Mouse (Mus musculus) embryonic fibroblast, embryonic 13.5 days (primary cell): ENCODE results near the gene Pdia5. TPM values are rescaled to one million over a fixed set of nuclear protein-coding genes. Genes with fewer than 3 reads are reported as not detected.
A peak's percentile ranks its signal among the peaks of the same experiment; 100 is the strongest.

Experiments
- H3K27ac ChIP-seq: 2 replicates; pipeline ENCODE4 v1.5.1; 2012; ENCODE audit warnings: low read length, control low read depth, inconsistent platforms; ENCODE audit not compliant: insufficient read depth
- H3K4me1 ChIP-seq: 2 replicates; pipeline ENCODE4 v1.6.1; 2011; ENCODE audit warnings: low read length; ENCODE audit not compliant: control insufficient read depth, insufficient read depth
- H3K4me3 ChIP-seq: 2 replicates; pipeline ENCODE4 v1.5.1; 2011; ENCODE audit warnings: mild to moderate bottlenecking, control low read depth, low read length; ENCODE audit not compliant: insufficient read depth
- CTCF ChIP-seq: IDR thresholded peaks from 2 replicates; pipeline ENCODE4 v1.5.1; 2011; ENCODE audit warnings: mild to moderate bottlenecking, control low read depth, low read length, moderate library complexity, borderline replicate concordance; ENCODE audit not compliant: insufficient read depth
- POLR2A ChIP-seq: IDR thresholded peaks from 2 replicates; pipeline ENCODE4 v1.6.1; 2011; ENCODE audit warnings: low read depth, mild to moderate bottlenecking, control low read depth, low read length, moderate library complexity
- polyA plus RNA-seq: library from polyadenylated mRNA; stranded (reverse); fragments of >200 nt; gene quantifications from 2 replicates; pipeline ENCODE4 v1.2.4, GENCODE M21; 2011; ENCODE audit warnings: low read depth; ENCODE audit not compliant: missing spikeins, insufficient read length

Gene Pdia5
- polyA plus RNA-seq, 1 experiment, result 96.7 TPM

DNA sequence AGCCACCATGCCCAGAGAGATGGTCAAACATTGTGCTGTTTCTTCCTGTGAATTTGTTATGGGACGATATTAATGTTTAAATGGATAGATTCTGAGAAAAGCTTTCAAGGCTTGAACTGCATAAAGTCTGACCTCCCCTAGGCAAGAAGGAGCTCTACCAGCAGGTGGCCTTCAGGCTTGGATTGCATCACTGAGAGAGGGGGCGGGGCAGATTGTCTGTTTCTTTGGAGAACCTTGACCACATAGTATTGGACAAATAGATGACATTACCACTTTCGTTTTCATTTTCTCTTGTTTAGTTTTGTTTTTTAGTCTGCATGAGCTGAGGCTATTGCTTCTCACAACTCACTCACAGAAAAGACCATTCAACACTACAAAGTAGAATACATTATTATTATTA is 111.3 kb downstream of the Pdia5 start:
- no peak overlapping the region for H3K4me3 ChIP-seq
- no peak for TF ChIP-seq CTCF
- no peak for TF ChIP-seq POLR2A
- H3K27ac ChIP-seq, result no peak overlapping the region
- H3K4me1 ChIP-seq, result no peaks in the 10 kb centered on the region

DNA sequence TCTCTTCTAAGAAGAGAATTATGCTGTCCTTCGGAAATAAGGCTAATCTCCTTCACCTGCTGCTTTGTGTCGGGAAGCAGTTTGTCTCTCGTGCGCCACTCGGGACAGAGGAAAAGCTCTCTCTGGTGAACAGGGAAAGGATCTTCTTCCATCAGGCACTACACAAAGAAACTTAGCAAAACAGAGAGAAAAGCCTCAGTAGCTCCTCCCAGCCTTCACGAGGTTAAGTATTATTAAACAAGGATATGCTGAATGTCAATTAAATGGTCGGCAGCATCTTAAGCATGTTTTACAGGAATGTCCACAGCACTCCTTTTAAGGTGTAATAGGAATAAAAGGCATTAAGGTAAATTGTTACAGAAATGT is 126.6 kb downstream of the Pdia5 start:
- TF ChIP-seq CTCF (no peak), POLR2A (no peak)
- H3K4me3 ChIP-seq, result peak overlapping the region; percentile 42
- peaks cover 3% of the 10 kb centered on the region; the same call in 1 of the 2 replicates for H3K4me1 ChIP-seq
- no peak overlapping the region for H3K27ac ChIP-seq

GRCm38 (mm10) chr16:35363150-35364062 is 127.3 kb downstream of the Pdia5 start, which contains the start of gene Sec22a:
Gene Sec22a, minus strand, starts transcription at chr16:35363918.
- no peak for TF ChIP-seq CTCF
- TF ChIP-seq POLR2A, result peak; percentile 77
- Histone ChIP-seq H3K4me3 (peak within 1 kb of the TSS; percentile 82), H3K4me1 (peaks cover 3% of the 10 kb centered on the region; the same call in 1 of the 2 replicates), H3K27ac (no peak within 1 kb of the TSS)

DNA sequence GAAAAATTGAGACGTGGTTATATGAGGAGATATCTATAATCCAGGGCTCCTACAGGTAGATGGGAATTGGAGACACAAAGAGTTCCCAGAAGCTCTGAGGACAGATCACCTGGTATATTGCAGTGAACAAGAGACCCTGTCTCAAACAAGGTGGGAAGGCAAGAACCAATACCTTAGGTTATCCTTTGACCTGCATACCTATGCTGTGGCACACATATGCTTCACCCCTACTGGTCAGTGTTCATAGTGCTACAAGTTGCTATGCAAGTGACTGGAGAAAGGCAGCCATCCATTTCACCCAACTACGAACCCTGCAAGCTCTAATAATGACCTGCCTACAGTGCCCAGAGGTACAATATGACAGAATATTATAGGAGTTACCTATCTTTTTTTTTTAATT is 128.5 kb downstream of the Pdia5 start:
- Histone ChIP-seq H3K27ac (no peak overlapping the region), H3K4me1 (peaks cover 3% of the 10 kb centered on the region; the same call in 1 of the 2 replicates), H3K4me3 (no peak overlapping the region)
- TF ChIP-seq CTCF (no peak), POLR2A (no peak)

DNA sequence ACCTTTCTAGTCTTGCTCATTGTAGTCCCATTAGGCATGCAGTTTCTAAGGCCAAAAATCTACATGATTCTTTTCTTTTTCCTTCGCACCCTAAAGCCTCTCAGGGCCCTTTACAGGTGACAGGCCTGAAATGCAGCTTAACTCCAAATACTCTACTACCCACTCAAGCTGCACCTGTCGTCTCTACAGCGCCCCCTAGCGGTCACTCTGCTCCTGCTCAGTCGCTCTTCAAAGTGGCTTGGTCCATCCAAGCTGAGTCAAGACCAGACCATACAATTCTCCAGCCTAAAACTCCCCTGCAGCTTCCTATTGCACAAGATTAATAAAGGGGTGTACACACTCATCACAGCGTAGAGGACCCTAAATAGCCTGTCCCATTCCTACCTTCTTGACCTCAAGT is 130.1 kb downstream of the Pdia5 start:
- no peak overlapping the region for H3K4me3 ChIP-seq
- TF ChIP-seq POLR2A (no peak), CTCF (peak; percentile 54; the same call in 1 of the 2 replicates)
- peaks cover 3% of the 10 kb centered on the region; the same call in 1 of the 2 replicates for H3K4me1 ChIP-seq
- no peak overlapping the region for H3K27ac ChIP-seq

DNA sequence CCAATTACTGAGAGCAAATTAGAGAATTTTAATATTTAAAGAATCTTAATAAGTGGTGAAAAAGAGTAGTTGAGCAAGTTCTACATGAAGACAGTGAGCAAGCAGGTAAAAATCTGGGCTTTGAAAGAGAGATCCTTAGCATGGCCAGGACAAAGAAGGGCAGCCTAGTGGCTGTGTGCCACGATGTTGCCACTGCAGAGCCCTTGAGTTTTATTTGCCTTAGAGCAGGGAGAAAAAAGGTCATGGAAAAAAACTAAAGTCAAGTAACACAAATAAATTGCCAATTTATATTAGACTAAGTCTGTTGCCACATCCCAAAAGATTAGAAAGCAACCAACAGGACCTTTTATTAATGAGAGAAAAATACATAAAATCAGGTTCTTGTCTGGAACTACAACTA is 133.2 kb downstream of the Pdia5 start:
- TF ChIP-seq CTCF (no peak), POLR2A (no peak)
- Histone ChIP-seq H3K4me1 (peaks cover 3% of the 10 kb centered on the region; the same call in 1 of the 2 replicates), H3K27ac (no peak overlapping the region), H3K4me3 (no peak overlapping the region)

Other genes with a start within 250 kb of the Pdia5 start
- 26.3 and 35.8 TPM in 2 replicates for gene Sec22a, start 127.0 kb downstream of the Pdia5 start, polyA plus RNA-seq
- gene Sema5b, start 50.3 kb upstream of the Pdia5 start, polyA plus RNA-seq, result 1.3 TPM in 2 replicates